Mouse (Mus musculus) thymus, postnatal 10 days (tissue): Measurements from ENCODE around the gene Gm9639.
"Not testable (repeated sequence)": the region's sequence is repeated elsewhere in the genome, so short reads cannot be mapped to it uniquely, and the experiment has no call there.

ENCODE experiments used
- DNase-seq, 2 experiments: peaks; one replicate each; pipeline ENCODE4 v3.0.0; 2021; ENCODE audit warnings: low spot score in 2 of 2

The Gm9639 gene

GRCm38 (mm10) chr10:77753448-77753847 is 41.4 kb downstream of the Gm9639 start:
- DNase-seq = no peak

- DNase-seq = not testable (repeated sequence)
Observed at GRCm38 (mm10) chr10:77752312-77752711, 42.6 kb downstream of the Gm9639 start.

GRCm38 (mm10) chr10:77751254-77751653 is 43.6 kb downstream of the Gm9639 start, which contains the start of gene Gm9736:
Gm9736 (minus strand) TSS chr10:77751354.
- DNase-seq = not testable (repeated sequence)

- not testable (repeated sequence) for DNase-seq
Observed at GRCm38 (mm10) chr10:77750686-77751085, 44.2 kb downstream of the Gm9639 start.
